Mouse (Mus musculus): ENCODE measurements around the gene Gli2. TPM values are rescaled to one million over a fixed set of nuclear protein-coding genes. Genes with fewer than 3 reads are reported as not detected.

The Gli2 gene
- total RNA-seq, 2 experiments from 2014 or later = 0.53 to 1.1 TPM

DNA sequence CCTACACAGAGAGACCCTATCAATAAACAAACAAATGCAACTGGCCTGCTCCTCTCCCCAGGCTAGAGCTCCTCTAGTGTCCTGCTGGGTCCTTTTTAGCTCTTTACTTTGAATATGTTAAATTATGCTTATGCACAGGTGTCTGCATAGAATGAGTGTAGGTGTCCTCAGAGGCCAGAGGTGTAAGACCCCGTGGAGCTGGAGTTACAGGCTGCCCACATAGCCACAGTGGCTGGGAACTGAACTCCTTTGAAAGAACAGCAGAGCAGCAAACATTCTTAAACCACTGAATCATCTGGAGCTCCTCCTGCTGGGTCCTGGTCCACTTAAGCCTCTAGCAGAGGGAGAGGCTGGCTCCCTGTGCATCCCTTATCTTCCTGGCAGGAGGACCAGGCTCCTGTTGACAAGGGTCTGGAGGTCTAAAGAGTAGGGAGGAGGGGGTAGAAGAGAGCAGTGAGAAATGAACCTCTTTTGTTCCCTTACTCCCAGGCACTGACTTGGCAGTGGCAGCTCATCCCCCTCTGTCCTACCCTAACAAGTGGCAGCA lies 49.5 kb downstream of the Gli2 start:
- no peak for DNase-seq (ENCODE audit: low spot score in 2 of 2)

DNA sequence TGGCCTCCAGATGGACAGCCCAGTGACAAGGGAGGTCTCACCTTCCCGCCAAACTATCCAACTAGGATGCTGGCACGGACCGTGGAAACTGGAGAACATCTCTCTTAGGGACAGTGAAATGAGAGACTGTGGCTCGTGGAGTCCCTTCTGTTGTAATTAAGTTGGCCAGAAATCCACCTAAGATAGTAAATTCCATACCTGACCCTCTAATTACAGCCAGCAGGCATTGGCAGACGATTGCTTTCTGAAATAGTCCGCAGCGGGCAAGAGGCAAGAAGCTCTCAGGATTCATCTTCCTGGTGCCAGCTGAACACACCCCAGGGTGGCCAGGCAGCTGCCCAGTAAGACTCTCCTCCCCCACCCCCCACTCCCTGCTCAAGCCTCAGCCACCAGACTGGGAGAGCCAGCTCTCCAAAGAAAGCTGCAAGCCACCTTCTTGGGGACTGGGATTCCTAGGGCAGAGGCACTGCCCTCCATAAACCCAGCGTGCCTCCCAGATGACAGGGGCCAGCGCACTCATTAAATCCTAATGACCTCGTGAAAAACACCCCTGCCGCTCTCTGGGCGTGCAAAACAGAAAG lies 51.9 kb downstream of the Gli2 start:
- DNase-seq (ENCODE audit: low spot score in 2 of 2) = no peak

DNA sequence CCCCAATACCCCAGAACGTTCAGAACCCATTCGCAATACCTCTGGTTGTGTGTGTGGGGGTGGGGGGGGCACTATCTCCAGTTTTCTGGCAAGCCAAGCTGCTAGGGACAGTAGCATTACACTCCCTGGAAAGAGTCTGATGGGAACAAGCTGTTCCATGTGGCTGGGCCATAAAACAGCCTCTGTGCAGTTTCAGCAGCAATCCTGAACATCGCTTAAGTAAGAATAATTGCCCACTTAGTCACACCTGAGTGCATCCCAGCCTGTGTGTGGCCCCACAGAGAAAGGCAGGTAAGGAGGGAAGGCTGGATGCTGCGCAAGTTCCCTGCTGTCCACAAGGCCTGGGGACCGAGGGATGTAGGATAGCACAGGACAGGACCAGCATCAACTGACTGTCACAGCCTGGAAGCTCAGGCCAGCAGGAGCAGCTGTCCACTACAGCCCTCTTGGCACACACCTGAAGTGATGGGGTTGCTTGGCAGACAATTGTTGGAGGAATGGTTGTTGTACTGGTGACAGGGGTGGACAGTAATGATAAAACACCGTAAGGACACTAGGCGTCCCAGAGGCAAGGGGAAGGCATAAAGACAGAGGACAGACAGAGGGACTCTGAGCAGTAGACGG lies 58.8 kb downstream of the Gli2 start:
- DNase-seq (ENCODE audit: low spot score in 2 of 2) = no peak

- no peak for DNase-seq (ENCODE audit: low spot score in 2 of 2)
These were observed 59.6 kb downstream of the Gli2 start for GRCm38 (mm10) chr1:118993775-118994174.

- DNase-seq (ENCODE audit: low spot score in 2 of 2) = no peak
These were observed 65.1 kb downstream of the Gli2 start for GRCm38 (mm10) chr1:118988331-118988730.

- no peak for DNase-seq (ENCODE audit: low spot score in 2 of 2)
These were observed 65.9 kb downstream of the Gli2 start for GRCm38 (mm10) chr1:118987538-118987937.

GRCm38 (mm10) chr1:118983389-118983788 lies 70.0 kb downstream of the Gli2 start:
- no peak for DNase-seq (ENCODE audit: low spot score in 2 of 2)

DNA sequence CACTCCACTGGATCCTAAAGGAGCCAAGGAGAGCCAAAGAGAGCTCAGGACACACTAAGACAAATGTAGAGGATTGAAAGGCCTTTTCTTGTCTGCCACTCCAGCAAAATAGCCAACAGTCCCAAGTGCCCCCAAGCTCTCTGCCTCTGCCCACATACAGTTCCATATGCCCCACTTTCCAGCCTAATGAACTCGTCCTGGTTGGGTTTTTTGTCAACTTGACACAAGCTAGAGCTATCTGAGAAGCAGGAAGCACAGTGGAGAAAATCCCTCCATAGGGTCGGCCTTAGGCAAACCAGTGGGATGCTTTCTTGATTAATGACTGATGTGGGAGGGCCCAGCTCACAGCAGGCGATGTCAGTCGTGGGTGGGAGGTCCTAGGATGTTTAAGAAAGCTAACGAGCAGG lies 70.6 kb downstream of the Gli2 start:
- DNase-seq (ENCODE audit: low spot score in 2 of 2) = no peak

DNA sequence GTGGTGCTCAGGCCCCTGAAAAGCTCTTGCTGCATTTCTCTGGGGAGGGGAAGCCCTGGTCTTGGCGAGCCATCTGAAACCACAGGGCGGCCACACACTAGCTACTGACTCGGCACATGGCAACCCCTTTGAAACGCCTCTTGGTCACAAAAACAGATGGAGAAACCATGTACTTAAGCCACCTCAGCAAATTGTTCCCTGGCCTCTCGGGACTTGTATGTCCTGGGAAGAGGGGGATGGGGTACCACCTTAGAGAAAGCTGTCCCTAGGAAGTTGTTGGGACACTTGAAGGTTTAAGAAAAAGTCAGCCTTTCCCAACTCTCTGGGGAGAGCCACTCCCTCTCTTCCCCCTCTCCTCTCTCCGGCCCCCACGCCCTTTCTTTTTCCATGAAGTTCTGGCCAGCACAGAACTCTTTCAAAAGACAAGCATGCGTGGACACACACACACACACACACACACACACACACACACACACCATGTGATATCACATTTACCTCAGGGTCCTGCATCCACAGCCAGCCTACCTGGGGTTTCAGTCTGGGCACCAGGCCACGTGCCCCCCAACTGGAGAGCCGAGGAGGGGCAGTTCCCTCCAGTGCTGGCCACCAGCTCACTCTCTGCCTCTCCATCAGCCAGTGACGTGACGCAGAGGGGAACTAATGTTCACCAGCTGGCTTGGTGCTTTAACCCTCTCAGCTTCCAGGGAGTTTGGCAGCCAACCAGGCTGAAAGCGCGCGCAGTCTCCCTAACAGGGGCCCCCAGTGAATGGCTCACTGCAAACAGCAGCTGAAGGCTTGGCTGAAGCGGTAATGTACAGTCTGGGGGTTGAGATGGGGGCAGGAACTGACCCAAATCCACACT lies 71.2 kb downstream of the Gli2 start:
- no peak for DNase-seq (ENCODE audit: low spot score in 2 of 2)

DNA sequence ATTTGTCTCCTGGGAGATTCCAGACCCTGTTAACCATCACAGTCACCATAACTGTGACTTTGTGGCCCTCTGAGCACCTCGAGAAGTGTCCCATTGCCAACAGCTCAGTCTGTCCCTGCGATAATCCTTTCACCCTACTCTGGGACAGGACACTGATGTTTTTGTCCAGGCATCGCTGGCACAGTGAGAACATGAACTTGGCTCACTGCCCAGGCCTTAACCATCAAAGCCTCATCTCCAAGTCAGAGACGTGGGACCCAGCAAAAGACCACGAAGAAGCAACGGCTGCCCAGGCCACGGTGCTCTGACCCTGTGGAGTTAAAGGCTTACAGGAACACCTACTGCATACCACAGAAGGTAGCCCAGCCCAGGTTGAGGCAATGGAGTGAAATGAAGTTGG lies 72.8 kb downstream of the Gli2 start:
- DNase-seq (ENCODE audit: low spot score in 2 of 2) = peak in 1 of 2 experiments; percentile 20

GRCm38 (mm10) chr1:118976596-118976995 lies 76.8 kb downstream of the Gli2 start:
- DNase-seq (ENCODE audit: low spot score in 2 of 2) = peak; percentile 67 to 83

DNA sequence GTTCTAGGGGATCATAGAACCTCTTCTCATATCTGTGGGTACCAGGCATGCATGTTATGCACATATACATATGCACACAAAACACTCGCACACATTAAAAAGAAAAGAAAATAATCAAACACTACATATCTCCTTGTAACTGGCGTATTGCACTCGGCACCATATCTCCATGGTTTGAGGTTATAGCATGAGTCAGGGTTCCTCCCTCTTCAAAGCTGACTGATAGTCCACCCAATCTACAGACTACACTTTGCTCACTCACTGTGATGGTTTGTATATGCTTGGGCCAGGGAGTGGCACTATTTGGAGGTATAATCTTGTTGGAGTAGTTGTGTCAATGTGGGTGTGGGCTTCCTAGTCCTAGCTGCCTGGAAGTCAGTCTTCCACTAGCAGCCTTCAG lies 78.0 kb downstream of the Gli2 start:
- no peak for DNase-seq (ENCODE audit: low spot score in 2 of 2)

- DNase-seq (ENCODE audit: low spot score in 2 of 2) = no peak
These were observed 83.4 kb downstream of the Gli2 start for GRCm38 (mm10) chr1:118970068-118970467.

DNA sequence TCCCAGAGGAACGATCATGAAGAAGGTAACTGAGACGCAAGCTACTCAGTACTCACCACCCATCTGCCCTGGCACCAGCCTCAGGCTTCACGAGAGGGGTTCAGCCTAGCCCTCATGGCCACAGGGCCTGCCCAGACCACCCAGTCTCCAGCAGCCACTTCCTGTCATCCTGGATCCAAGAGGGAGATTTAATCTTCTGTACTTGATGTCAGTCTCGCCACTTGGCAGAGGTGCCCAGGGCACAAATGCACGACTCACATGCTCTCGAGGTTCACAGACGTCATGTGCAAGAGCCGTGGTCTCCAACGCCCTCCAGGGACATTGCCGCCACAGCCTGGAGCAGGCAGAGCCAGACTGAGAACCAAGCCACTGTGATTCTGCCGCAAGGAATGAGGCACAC lies 84.0 kb downstream of the Gli2 start:
- DNase-seq (ENCODE audit: low spot score in 2 of 2) = no peak

GRCm38 (mm10) chr1:118968661-118969179 lies 84.7 kb downstream of the Gli2 start:
- DNase-seq (ENCODE audit: low spot score in 2 of 2) = no peak

GRCm38 (mm10) chr1:118967976-118968375 lies 85.4 kb downstream of the Gli2 start:
- DNase-seq (ENCODE audit: low spot score in 2 of 2) = no peak

DNA sequence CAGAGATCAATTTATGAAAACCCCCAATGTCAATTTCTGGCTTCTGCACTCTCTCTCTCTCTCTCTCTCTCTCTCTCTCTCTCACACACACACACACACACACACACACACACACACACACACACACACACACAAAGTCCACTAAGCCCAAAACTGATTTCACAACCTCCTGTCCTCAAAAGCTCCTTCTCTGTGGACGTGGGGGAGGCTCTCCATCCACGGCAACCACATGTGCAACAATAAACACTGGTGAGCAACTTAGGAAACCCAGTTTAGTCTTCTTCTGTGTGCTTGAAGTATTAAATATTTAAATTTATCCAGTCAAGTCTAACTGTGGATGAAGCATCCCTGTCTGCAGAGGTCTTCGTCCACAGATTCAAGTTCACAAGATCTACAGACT lies 86.1 kb downstream of the Gli2 start:
- DNase-seq (ENCODE audit: low spot score in 2 of 2) = no peak

DNA sequence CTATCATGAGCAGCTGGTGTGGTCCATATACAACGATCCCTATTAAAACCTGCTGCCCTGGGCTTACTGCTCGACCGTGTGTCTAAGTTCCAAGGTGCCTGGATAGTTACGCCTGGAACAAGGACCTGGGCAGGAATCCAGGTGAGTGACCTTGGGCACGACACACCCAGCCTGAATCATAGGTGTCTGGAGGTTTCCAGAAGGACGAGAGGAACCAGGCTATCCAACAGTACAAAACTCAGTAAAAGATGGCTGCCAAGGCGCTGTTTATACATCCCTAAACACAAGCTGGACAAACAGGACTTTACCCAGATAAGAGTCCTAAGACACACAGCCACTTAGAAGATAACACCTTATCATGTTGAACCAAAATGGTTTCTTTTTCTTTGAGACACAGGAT lies 94.8 kb downstream of the Gli2 start:
- no peak for DNase-seq (ENCODE audit: low spot score in 2 of 2)

GRCm38 (mm10) chr1:118955791-118956190 lies 97.6 kb downstream of the Gli2 start:
- DNase-seq (ENCODE audit: low spot score in 2 of 2) = no peak

DNA sequence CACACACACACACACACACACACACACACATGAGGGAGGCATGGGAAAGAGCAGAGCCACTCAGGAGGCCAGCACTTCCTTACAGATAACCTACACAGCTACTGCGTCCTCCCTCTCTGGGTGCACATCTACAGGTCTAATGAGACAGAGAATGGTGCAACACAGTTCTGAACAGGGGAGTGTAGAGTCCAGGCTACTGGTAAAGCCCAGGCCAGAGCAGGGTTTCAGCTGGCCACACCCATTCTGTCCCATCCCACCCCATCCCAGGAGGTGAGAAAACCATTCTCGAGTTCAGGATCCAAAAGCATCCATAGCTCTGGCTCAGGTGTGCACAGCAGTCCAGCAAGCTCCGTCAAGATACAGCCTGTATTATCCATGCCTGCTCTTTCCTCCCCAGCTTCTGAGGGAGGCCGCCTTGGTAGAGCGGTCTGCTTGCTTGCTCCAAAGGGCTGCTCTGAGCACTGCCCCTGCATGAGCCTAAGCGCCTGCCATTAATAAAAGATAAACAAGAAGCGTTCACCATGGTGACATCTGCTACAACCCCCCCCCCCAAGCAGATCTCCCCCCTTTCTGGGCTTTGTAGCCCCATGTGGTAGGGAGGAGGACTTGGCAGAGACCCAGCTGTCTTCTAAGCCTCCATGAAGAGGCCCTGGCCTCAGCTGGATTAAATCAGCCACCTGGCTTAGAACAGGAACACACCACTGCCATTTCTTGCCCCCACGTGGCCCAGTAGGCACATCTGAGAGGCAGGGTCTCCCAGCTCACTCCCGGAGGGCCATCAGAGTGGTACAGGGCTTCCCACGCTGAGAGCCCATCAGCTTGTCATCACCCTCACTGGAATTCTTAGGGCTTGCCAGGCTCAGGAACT lies 98.8 kb downstream of the Gli2 start:
- DNase-seq (ENCODE audit: low spot score in 2 of 2) = no peak

DNA sequence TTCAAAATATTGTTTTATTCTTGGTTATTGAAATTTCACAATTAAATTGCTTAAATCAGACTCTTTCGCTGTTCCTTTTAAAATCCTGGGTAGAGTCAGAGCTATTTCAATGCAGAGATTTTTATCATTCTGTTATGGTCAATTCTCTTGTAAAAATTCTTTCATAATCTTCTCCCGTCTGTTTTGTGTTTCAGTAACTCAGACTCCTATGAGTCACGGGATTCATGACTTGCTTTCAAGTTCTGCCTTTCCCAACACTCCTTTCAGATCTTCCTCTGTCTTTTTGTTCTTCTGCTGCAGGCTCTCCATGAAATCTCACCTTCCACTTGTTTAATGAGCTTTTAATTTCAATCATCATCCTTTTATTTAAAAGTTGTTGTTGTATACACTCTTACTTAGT lies 100.4 kb downstream of the Gli2 start:
- DNase-seq (ENCODE audit: low spot score in 2 of 2) = no peak

Data from adrenal gland, adult 18-20 months (tissue).